Mouse (Mus musculus) small intestine, adult 2 months (tissue): ENCODE data around the gene Pacsin3.

Experiments
- CTCF ChIP-seq: fragments of 200-500 bp; IDR thresholded peaks from 2 replicates; pipeline ENCODE4 v1.5.1; 2012; ENCODE audit warnings: low read depth, mild to moderate bottlenecking, control low read depth, inconsistent platforms, low read length, moderate library complexity, mixed read lengths; ENCODE audit not compliant: insufficient replicate concordance, insufficient read length; ENCODE audit errors: extremely low read depth
- POLR2A ChIP-seq: fragments of 200-500 bp; IDR thresholded peaks from 2 replicates; pipeline ENCODE4 v1.6.1; 2012; ENCODE audit warnings: low read depth, mild to moderate bottlenecking, control low read depth, inconsistent platforms, low read length, moderate library complexity

- TF ChIP-seq POLR2A, result no peak
- TF ChIP-seq CTCF, result no peak
These were observed 28.8 kb downstream of the Pacsin3 start for GRCm38 (mm10) chr2:91284375-91285199.
